8 mouse cellular contexts compared by ENCODE assay signal in the genomic region with DNA sequence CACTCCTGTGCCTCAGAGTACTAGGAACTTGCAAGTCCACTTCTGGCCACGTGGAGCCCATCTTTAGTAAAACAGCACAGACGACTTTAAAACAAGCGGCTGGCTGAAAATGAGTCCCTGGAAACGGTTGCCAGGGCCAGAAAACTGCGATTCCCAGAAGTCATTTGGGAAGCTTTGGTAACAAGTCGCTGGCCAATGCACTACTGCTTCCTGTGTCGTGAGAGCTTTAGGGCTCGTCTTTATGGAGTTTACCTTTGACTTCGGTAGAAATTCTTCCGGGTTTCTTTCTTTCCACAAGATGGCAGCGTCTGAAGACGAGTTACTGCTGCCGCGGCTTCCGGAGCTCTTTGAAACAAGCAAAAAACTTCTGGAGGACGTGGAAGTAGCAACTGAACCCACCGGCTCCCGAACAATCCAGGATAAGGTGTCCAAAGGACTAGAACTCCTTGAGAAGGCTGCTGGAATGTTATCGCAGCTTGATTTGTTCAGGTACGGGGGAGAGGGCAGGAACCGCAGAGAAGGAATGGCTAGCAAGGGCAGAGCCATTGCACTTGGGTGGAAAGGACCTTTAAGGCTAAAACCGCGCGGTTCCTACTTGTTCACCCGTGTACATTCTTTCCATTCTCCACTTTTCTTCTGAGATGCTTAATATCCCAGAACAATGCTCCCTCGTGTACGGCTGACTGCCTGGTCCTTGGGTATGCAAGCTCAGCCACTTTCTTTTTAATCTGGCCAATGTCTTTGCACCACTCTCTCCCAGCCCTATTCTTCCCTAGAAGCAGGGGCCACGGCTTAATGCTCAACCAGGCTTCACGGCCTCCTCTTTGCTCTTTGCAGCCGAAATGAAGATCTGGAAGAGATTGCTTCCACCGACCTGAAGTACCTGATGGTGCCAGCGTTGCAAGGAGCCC. TPM values are rescaled to one million over a fixed set of nuclear protein-coding genes. Genes with fewer than 3 reads are reported as not detected.
DNase-seq lines count a peak whose midpoint lies in the region; ATAC-seq lines count a peak whose summit lies in the region.

TSS of gene Igbp1 (plus strand) at position 224 of the 911 bp plus-strand sequence.

- peak within 1 kb of the TSS; percentile 62 for H3K4me2 ChIP-seq in kidney, embryonic 15.5 days

- peaks cover 8% of the 10 kb centered on the region; the same call in 1 of the 2 replicates for H3K36me3 ChIP-seq in heart, embryonic 10.5 days
- H3K36me3 ChIP-seq in kidney, embryonic 15.5 days: peaks cover 26% of the 10 kb centered on the region; the same call in 1 of the 2 replicates

- H3K9ac ChIP-seq in kidney, embryonic 15.5 days: peak within 1 kb of the TSS; percentile 55

- no peaks in the 10 kb centered on the region for H3K9me3 ChIP-seq in heart, embryonic 10.5 days
- no peaks in the 10 kb centered on the region for H3K9me3 ChIP-seq in kidney, embryonic 15.5 days (replicated peaks)

- DNase-seq in B cell, adult 2 months: peak; percentile 70 to 73
- peak; percentile 96 for DNase-seq in brain, adult 2 months (ENCODE audit: low read depth, low spot score)
- peak; percentile 95 for DNase-seq in heart, embryonic 10.5 days (ENCODE audit: low spot score)
- DNase-seq in liver: peak; percentile 68
- peak; percentile 52 to 68 for DNase-seq in spleen, postnatal 4 days (ENCODE audit: low spot score in 2 of 2)

- H3K4me3 ChIP-seq in heart, embryonic 10.5 days: peak within 1 kb of the TSS; percentile 65
- H3K4me3 ChIP-seq in kidney, embryonic 15.5 days (replicated peaks): peak within 1 kb of the TSS; percentile 63

- peaks cover 12% of the 10 kb centered on the region; the same call in 1 of the 2 replicates for H3K27me3 ChIP-seq in heart, embryonic 10.5 days (ENCODE audit: insufficient read depth, poor library complexity, severe bottlenecking)
- peaks cover 46% of the 10 kb centered on the region for H3K27me3 ChIP-seq in kidney, embryonic 15.5 days

- WGBS in heart, embryonic 10.5 days: 15% methylated on average over 32 of the region's 32 CpGs
- WGBS in kidney, embryonic 15.5 days: 14% methylated on average over 32 of the region's 32 CpGs

- ATAC-seq in erythroblast, adult 5-6 weeks (replicated peaks; ENCODE audit: low FRiP score, poor library complexity, severe bottlenecking): peak; percentile 86
- ATAC-seq in kidney, embryonic 15.5 days (replicated peaks; ENCODE audit: low FRiP score): peak; percentile 98
- peak; percentile 98 for ATAC-seq in monocyte, adult 5-6 weeks (replicated peaks; ENCODE audit: insufficient number of reproducible peaks, low FRiP score, low TSS enrichment, poor library complexity, severe bottlenecking)

- H3K4me1 ChIP-seq in heart, embryonic 10.5 days: no peaks in the 10 kb centered on the region
- H3K4me1 ChIP-seq in kidney, embryonic 15.5 days: no peaks in the 10 kb centered on the region

- H3K27ac ChIP-seq in heart, embryonic 10.5 days: peak within 1 kb of the TSS; percentile 81
- peak within 1 kb of the TSS; percentile 74; the same call in 1 of the 2 replicates for H3K27ac ChIP-seq in kidney, embryonic 15.5 days

RNA-seq across cellular contexts. Expression of gene Igbp1, which starts in this region (rescaled TPM):
- 15.7 and 22.1 TPM in 2 replicates for total RNA-seq in erythroblast, adult 5-6 weeks (2015; ENCODE audit: low replicate concordance)
- total RNA-seq in erythroblast, adult 5-6 weeks (2017; ENCODE audit: low replicate concordance): 18.7 and 19.2 TPM in 2 replicates
- 27.4 and 30.3 TPM in 2 replicates for polyA plus RNA-seq in heart, embryonic 10.5 days (2016; fragmentation: Nextera tagmentation; extraction: Ambion mirVana)
- polyA plus RNA-seq in kidney, embryonic 15.5 days (2015; fragmentation: Nextera tagmentation; extraction: Ambion mirVana): 39.9 and 40.6 TPM in 2 replicates
- 89.4 to 107 TPM (median 91.8 TPM) in 3 replicates for total RNA-seq in monocyte, adult 5-6 weeks (2017)

Comparison
In these comparisons a context has a peak if more than half of its experiments do, and no peak if none do; other contexts are left out.
1. Peak in every context shown above with its lines: DNase-seq, ATAC-seq, H3K4me3 ChIP-seq and H3K27ac ChIP-seq.